Mouse (Mus musculus): ENCODE results near the gene Maml1. TPM values are rescaled to one million over a fixed set of nuclear protein-coding genes. Genes with fewer than 3 reads are reported as not detected.
A peak's percentile ranks its signal among the peaks of the same experiment; 100 is the strongest.

Maml1 gene
- polyA plus RNA-seq, 1 experiment from 2014 or later = 5.8 TPM

DNA sequence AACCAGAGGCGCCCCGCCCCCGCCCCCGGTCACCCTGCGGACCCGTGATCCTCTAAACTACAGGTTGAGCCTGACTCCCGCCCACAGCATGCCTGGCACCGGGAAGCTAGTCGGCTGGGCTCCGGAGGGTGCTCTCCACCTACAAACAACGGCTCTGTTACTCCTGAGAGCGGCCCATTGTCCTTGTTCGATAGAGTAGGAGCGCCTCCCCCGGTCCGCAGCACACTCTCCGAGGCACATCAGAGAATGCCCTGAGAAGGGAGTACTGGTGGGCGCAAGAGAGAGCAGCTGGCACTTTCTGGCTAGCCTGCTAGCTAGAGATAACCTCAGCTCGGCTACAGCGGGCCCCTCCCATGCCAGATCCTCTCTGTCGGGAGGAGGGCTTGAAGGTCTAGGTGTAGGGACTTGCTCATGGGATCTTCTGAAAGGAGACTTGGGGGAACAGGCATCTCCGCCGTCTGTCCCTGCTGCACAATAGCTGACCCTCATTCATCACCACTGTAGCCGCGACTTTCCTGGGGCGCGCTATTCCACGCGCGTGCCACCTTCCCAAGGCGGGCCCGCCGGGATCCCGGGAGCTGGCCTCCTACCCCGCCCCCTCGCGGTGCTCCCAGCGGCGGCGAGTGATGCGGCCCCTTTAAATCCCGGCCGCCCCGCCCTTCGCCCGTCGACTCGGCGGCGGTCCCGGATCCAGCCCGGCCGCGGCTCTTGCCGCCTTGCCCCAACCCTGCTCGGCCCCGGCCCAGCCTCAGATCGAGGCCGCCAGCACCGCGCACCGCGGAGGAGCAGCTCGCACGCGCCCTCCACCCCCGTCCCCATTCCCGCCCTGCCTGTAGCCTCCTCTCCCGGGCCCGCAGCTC, 67.2 kb downstream of the Maml1 start:
- Histone ChIP-seq H3K27me3 (replicated peaks; ENCODE audit: control insufficient read depth, insufficient read depth, low read length) (no peaks in the 10 kb centered on the region), H3K27ac (ENCODE audit: low read depth, low read length) (peak overlapping the region; percentile 93), H3K4me1 (ENCODE audit: control insufficient read depth, insufficient read depth, low read length) (peaks cover 34% of the 10 kb centered on the region), H3K4me2 (ENCODE audit: low read length) (peak overlapping the region; percentile 89), H3K36me3 (ENCODE audit: control insufficient read depth, insufficient read depth, low read length) (0 out of 2 replicates have a peak, but pooled peaks cover 5% of the 10 kb centered on the region), H3K9me3 (replicated peaks; ENCODE audit: control insufficient read depth, low read length) (no peaks in the 10 kb centered on the region), H3K9ac (ENCODE audit: low read length) (peak overlapping the region; percentile 98), H3K4me3 (ENCODE audit: low read depth, low read length) (peak overlapping the region; percentile 88)
- under 1% methylated on average over 66 of the region's 70 CpGs for WGBS
- ATAC-seq (peak; percentile 88), DNase-seq (ENCODE audit: low spot score) (peak; percentile 87)

DNA sequence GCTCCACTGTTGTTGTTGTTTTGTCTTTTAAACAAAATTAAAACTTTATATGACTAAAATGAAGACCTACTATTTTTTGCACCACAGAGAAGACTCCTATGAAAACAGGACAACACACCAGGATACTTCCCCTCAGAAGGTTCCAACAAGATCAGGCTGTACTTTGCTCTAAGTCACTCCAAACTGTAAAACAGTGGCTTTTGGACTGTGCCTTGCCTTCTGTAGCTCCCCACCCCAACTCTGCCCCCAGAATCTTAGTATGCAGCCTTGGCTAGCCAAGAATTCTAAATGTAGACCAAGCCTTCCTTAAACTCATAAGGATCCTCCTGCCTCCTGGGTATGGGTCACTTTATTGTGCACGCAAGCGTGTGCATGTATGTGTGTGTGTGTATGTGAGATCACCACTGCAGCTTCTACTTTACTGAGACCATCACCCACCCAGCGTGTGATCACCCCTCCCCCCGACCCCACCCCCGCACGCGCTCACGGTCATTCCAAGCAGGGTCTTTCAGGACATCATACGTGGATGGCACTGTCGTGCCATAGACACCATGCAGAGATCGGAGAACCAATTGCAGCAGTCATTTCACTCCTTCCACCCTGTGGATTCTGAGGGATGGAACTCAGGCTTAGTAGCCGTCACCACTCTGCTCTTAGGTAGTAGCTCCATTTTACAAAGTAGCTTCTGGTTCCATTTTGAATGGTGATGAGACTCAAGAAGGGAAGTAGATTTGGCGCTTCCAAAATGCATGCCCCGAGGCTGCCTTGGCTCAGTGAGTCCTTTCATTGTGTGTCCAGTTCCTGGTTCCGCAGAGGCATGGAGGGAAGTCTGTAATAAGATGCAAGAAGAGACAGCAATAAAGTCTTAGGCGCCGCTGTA, 68.1 kb downstream of the Maml1 start:
- Histone ChIP-seq H3K27me3 (replicated peaks; ENCODE audit: control insufficient read depth, insufficient read depth, low read length) (no peaks in the 10 kb centered on the region), H3K27ac (ENCODE audit: low read depth, low read length) (peak overlapping the region; percentile 93), H3K4me3 (ENCODE audit: low read depth, low read length) (peak overlapping the region; percentile 88), H3K9ac (ENCODE audit: low read length) (peak overlapping the region; percentile 98), H3K36me3 (ENCODE audit: control insufficient read depth, insufficient read depth, low read length) (0 out of 2 replicates have a peak, but pooled peaks cover 2% of the 10 kb centered on the region), H3K4me2 (ENCODE audit: low read length) (peak overlapping the region; percentile 89), H3K4me1 (ENCODE audit: control insufficient read depth, insufficient read depth, low read length) (peaks cover 30% of the 10 kb centered on the region), H3K9me3 (replicated peaks; ENCODE audit: control insufficient read depth, low read length) (no peaks in the 10 kb centered on the region)
- ATAC-seq (peak; percentile 11; the same call in 1 of the 2 replicates), DNase-seq (ENCODE audit: low spot score) (peak; percentile 63)
- WGBS = 7% methylated on average over 17 of the region's 17 CpGs

DNA sequence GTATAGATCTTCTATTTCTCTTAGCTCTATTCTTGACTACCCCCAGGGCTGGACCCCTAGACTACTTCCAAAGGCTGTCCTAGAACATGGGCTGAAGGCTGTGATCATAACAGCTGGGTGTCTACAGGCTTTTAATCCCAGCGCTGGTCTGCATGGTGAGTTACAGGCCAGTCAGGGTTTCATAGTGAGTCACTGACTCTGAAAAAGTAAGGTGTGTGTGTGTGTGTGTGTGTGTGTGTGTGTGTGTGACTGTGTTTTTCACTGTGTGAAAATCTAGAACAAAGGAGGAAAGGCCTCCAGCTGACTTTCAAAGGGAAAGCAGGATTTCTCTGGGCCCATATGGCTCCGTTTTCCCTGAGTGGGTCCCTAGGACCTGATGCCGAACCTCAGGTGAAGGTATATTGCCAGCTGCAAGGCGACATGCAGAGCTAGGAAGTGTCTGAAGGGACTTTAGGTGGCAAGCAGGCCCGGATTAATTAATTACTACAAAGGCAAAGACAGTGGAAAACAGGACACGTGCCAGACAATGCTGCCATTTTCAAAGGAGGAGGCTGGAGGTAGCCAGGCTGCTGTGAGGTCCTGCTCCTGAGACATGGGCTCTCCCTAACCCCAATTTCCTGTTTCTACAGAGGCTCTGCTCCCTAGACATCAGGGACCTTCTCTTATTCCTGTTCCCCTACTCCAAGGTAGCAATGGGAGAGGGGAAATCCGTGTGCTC, 69.4 kb downstream of the Maml1 start:
- H3K4me3 ChIP-seq (ENCODE audit: low read depth, low read length) = no peak overlapping the region
- H3K27ac ChIP-seq (ENCODE audit: low read depth, low read length) = no peak overlapping the region
- H3K9me3 ChIP-seq (replicated peaks; ENCODE audit: control insufficient read depth, low read length) = no peaks in the 10 kb centered on the region
- peak overlapping the region; percentile 29; the same call in 1 of the 2 replicates for H3K9ac ChIP-seq (ENCODE audit: low read length)
- no peaks in the 10 kb centered on the region for H3K27me3 ChIP-seq (replicated peaks; ENCODE audit: control insufficient read depth, insufficient read depth, low read length)
- H3K4me1 ChIP-seq (ENCODE audit: control insufficient read depth, insufficient read depth, low read length) = peaks cover 26% of the 10 kb centered on the region
- DNase-seq (ENCODE audit: low spot score) (no peak), ATAC-seq (no peak)
- H3K36me3 ChIP-seq (ENCODE audit: control insufficient read depth, insufficient read depth, low read length) = no peaks in the 10 kb centered on the region
- WGBS = 40% methylated on average over 7 of the region's 7 CpGs
- H3K4me2 ChIP-seq (ENCODE audit: low read length) = peak overlapping the region; percentile 89

DNA sequence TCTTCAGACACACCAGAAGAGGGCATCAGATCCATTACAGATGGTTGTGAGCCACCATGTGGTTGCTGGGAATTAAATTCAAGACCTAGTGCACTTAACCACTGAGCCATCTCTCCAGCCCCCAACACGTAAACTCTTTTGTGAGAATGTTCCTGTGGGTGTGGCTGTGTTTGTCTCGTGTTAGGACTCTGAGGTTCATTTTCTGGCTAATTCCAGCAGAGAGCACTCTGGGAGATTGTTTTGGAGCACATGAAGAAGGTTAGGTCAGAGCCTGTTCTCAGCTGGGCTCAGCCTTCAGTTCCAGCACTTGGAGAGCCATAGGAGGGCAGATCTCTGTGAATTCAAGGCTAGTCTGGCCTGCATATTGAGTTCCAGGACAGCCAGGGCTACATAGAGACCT, 72.3 kb downstream of the Maml1 start:
- no peaks in the 10 kb centered on the region for H3K9me3 ChIP-seq (replicated peaks; ENCODE audit: control insufficient read depth, low read length)
- ATAC-seq (no peak), DNase-seq (ENCODE audit: low spot score) (no peak)
- H3K27ac ChIP-seq (ENCODE audit: low read depth, low read length) = no peak overlapping the region
- H3K9ac ChIP-seq (ENCODE audit: low read length) = no peak overlapping the region
- no peaks in the 10 kb centered on the region for H3K36me3 ChIP-seq (ENCODE audit: control insufficient read depth, insufficient read depth, low read length)
- no peak overlapping the region for H3K4me2 ChIP-seq (ENCODE audit: low read length)
- peaks cover 13% of the 10 kb centered on the region for H3K4me1 ChIP-seq (ENCODE audit: control insufficient read depth, insufficient read depth, low read length)
- no peaks in the 10 kb centered on the region for H3K27me3 ChIP-seq (replicated peaks; ENCODE audit: control insufficient read depth, insufficient read depth, low read length)
- H3K4me3 ChIP-seq (ENCODE audit: low read depth, low read length) = no peak overlapping the region
- 27% methylated on average over 2 of the region's 2 CpGs for WGBS

DNA sequence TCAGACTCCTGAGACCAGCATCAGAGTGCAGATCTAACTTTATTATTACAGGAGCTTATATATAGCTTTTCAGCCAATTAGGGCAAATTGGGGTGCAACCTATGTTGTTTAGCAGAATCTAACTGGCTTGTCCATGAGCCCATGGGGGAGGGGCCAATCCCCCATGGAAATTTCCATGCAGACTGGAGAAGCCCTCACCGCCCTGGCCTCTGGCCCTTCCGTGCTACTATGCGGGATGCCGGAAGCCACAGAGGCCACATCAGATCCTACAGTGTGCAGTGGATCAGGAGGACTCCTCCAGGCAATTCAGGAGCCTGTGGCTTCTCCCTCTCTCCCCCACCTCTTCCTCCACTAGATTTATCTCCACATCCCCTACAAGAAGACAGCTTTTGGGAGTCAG, 74.3 kb downstream of the Maml1 start:
- no peak overlapping the region for H3K9ac ChIP-seq (ENCODE audit: low read length)
- H3K36me3 ChIP-seq (ENCODE audit: control insufficient read depth, insufficient read depth, low read length) = no peaks in the 10 kb centered on the region
- ATAC-seq (no peak), DNase-seq (ENCODE audit: low spot score) (no peak)
- H3K27me3 ChIP-seq (replicated peaks; ENCODE audit: control insufficient read depth, insufficient read depth, low read length) = no peaks in the 10 kb centered on the region
- peaks cover under 1% of the 10 kb centered on the region for H3K4me1 ChIP-seq (ENCODE audit: control insufficient read depth, insufficient read depth, low read length)
- WGBS = 64% methylated on average over 4 of the region's 4 CpGs
- no peak overlapping the region for H3K27ac ChIP-seq (ENCODE audit: low read depth, low read length)
- H3K4me2 ChIP-seq (ENCODE audit: low read length) = no peak overlapping the region
- no peaks in the 10 kb centered on the region for H3K9me3 ChIP-seq (replicated peaks; ENCODE audit: control insufficient read depth, low read length)
- no peak overlapping the region for H3K4me3 ChIP-seq (ENCODE audit: low read depth, low read length)

DNA sequence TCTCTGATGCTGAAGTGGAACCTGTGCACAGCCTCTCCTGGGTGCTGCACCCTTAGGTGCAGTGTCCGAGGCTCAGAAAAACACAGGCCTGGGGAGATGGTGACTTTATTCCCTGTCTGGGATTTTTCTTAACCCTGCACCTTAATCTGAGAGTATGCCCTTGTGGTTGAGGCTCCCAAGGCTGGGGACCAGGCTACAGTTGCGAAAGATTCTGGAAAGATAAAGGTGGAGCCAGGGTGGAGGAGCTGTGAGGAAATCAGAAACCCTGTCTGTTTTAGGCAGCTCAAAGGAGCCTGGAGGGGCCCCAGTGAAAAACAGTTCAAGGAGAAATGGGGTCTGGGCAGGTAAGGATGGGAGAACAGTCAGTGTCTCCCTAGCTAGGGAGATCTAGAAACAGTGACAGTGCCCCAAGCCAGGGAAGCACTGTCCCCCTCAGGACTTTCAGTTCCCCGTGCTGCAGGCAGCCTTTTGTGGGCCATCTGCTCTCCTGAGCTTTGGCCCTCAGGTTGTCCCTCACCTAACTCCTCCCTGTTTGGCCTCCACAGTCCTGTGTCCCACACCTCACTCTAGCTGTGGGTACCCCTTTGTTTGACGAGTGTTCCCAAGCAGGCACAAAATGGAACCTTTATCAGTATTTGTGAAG, 75.3 kb downstream of the Maml1 start:
- H3K4me3 ChIP-seq (ENCODE audit: low read depth, low read length) = no peak overlapping the region
- no peaks in the 10 kb centered on the region for H3K9me3 ChIP-seq (replicated peaks; ENCODE audit: control insufficient read depth, low read length)
- H3K4me1 ChIP-seq (ENCODE audit: control insufficient read depth, insufficient read depth, low read length) = no peaks in the 10 kb centered on the region
- no peak overlapping the region for H3K27ac ChIP-seq (ENCODE audit: low read depth, low read length)
- DNase-seq (ENCODE audit: low spot score) = no peak
- ATAC-seq = no peak
- no peak overlapping the region for H3K9ac ChIP-seq (ENCODE audit: low read length)
- H3K27me3 ChIP-seq (replicated peaks; ENCODE audit: control insufficient read depth, insufficient read depth, low read length) = no peaks in the 10 kb centered on the region
- H3K36me3 ChIP-seq (ENCODE audit: control insufficient read depth, insufficient read depth, low read length) = no peaks in the 10 kb centered on the region
- H3K4me2 ChIP-seq (ENCODE audit: low read length) = no peak overlapping the region
- WGBS = 71% methylated on average over 4 of the region's 4 CpGs

DNA sequence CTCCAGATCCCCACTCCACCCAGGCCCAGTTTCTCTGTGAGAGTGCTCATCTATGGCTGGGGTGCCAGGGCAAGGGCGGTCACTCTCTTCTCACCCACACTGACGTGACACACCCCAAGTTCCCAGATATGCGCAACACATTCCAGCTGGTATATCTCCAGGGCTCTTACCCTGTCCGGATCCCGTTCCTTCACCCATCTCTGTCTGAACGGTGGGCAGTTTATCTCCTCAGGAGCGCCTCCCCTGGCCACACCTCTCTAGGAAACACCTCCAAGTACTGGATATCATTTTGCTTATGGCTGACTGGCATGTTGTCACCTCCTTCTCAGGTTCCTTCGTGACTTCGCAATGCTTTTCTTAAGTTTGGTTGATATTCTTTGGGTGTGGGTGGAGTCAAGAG, 76.5 kb downstream of the Maml1 start:
- WGBS = 27% methylated on average over 9 of the region's 9 CpGs
- no peak overlapping the region for H3K9ac ChIP-seq (ENCODE audit: low read length)
- no peak overlapping the region for H3K4me3 ChIP-seq (ENCODE audit: low read depth, low read length)
- no peaks in the 10 kb centered on the region for H3K9me3 ChIP-seq (replicated peaks; ENCODE audit: control insufficient read depth, low read length)
- H3K36me3 ChIP-seq (ENCODE audit: control insufficient read depth, insufficient read depth, low read length) = no peaks in the 10 kb centered on the region
- no peaks in the 10 kb centered on the region for H3K27me3 ChIP-seq (replicated peaks; ENCODE audit: control insufficient read depth, insufficient read depth, low read length)
- H3K4me2 ChIP-seq (ENCODE audit: low read length) = no peak overlapping the region
- no peaks in the 10 kb centered on the region for H3K4me1 ChIP-seq (ENCODE audit: control insufficient read depth, insufficient read depth, low read length)
- no peak for DNase-seq (ENCODE audit: low spot score)
- no peak overlapping the region for H3K27ac ChIP-seq (ENCODE audit: low read depth, low read length)
- no peak for ATAC-seq

DNA sequence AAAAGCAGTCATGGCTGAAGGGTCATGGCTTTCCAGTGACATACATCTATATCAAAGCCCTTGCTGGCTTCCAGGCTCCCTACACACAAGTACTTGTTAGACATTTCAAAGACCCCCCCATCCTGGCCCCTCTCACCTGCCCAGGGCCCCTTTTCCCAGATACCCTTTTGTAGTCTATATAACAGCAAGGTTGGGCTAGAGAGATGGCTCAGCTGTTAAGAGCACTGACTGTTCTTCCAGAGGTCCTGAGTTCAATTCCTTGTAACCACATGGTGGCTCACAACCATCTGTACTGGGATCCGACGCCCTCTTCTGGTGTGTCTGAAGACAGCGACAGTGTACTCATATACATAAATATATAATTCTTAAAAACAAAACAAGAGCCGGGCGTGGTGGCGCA, 77.5 kb downstream of the Maml1 start:
- H3K27me3 ChIP-seq (replicated peaks; ENCODE audit: control insufficient read depth, insufficient read depth, low read length) = no peaks in the 10 kb centered on the region
- no peaks in the 10 kb centered on the region for H3K9me3 ChIP-seq (replicated peaks; ENCODE audit: control insufficient read depth, low read length)
- WGBS = 94% methylated on average over 6 of the region's 6 CpGs
- H3K4me1 ChIP-seq (ENCODE audit: control insufficient read depth, insufficient read depth, low read length) = no peaks in the 10 kb centered on the region
- DNase-seq (ENCODE audit: low spot score) (no peak), ATAC-seq (no peak)
- no peak overlapping the region for H3K4me3 ChIP-seq (ENCODE audit: low read depth, low read length)
- H3K27ac ChIP-seq (ENCODE audit: low read depth, low read length) = no peak overlapping the region
- no peaks in the 10 kb centered on the region for H3K36me3 ChIP-seq (ENCODE audit: control insufficient read depth, insufficient read depth, low read length)
- no peak overlapping the region for H3K4me2 ChIP-seq (ENCODE audit: low read length)
- H3K9ac ChIP-seq (ENCODE audit: low read length) = no peak overlapping the region
